Mouse (Mus musculus) forebrain, embryonic 16.5 days (tissue): Measurements from ENCODE around the gene Ifi35. TPM values are rescaled to one million over a fixed set of nuclear protein-coding genes. Genes with fewer than 3 reads are reported as not detected.
A peak's percentile ranks its signal among the peaks of the same experiment; 100 is the strongest.

Source experiments
- ATAC-seq: fragments of 200-750 bp; cut with Nextera tagmentation; 2 replicates; pipeline ENCODE4 v1.8.0; 2017; ENCODE audit warnings: mild to moderate bottlenecking, moderate library complexity
- H3K27ac ChIP-seq: fragments of 300-500 bp; sonication (generic); 2 replicates; pipeline ENCODE4 v1.5.1; 2014; ENCODE audit warnings: low read length, control low read depth
- H3K27me3 ChIP-seq: fragments of 300-500 bp; sonication (generic); replicated peaks from 2 replicates; pipeline ENCODE4 v1.6.1; 2014; ENCODE audit warnings: low read length; ENCODE audit not compliant: control insufficient read depth, insufficient read depth
- H3K36me3 ChIP-seq: fragments of 300-500 bp; sonication (generic); 2 replicates; pipeline ENCODE4 v1.6.1; 2014; ENCODE audit not compliant: control insufficient read depth, insufficient read depth
- H3K4me1 ChIP-seq: fragments of 300-500 bp; sonication (generic); replicated peaks from 2 replicates; pipeline ENCODE4 v1.6.1; 2014; ENCODE audit warnings: low read length; ENCODE audit not compliant: control insufficient read depth, insufficient read depth
- H3K4me2 ChIP-seq: fragments of 300-500 bp; sonication (generic); 2 replicates; pipeline ENCODE4 v1.6.1; 2014; ENCODE audit warnings: mild to moderate bottlenecking, low read length, control low read depth
- H3K4me3 ChIP-seq: fragments of 300-500 bp; sonication (generic); replicated peaks from 2 replicates; pipeline ENCODE4 v1.5.1; 2014; ENCODE audit warnings: mild to moderate bottlenecking, low read length, control low read depth
- H3K9ac ChIP-seq: fragments of 300-500 bp; sonication (generic); replicated peaks from 2 replicates; pipeline ENCODE4 v1.6.1; 2014; ENCODE audit warnings: low read depth, low read length, control low read depth
- H3K9me3 ChIP-seq: fragments of 300-500 bp; sonication (generic); 2 replicates; pipeline ENCODE4 v1.6.1; 2016; ENCODE audit warnings: low read length; ENCODE audit not compliant: control insufficient read depth
- WGBS: fragments of 180-500 bp; shearing (Covaris S2); extraction: QIAGEN DNeasy Blood & Tissue Kit; methylation state at CpG from one replicate; pipeline ENCODE4 v1.1.7; 2014; 5-methylcytosine and 5-hydroxymethylcytosine counted together
- microRNA-seq: library from miRNA; unstranded; fragments of <30 nt; microRNA quantifications from one replicate; pipeline ENCODE4, GENCODE M21; 2017
- polyA plus RNA-seq: library from polyadenylated mRNA; unstranded; fragments of >200 nt; fragmentation: Nextera tagmentation; extraction: Ambion mirVana; gene quantifications from 2 replicates; pipeline ENCODE4 v1.2.1, GENCODE M21; 2015

Ifi35 gene
- polyA plus RNA-seq, 1 experiment from 2014 or later = 2.2 TPM

DNA sequence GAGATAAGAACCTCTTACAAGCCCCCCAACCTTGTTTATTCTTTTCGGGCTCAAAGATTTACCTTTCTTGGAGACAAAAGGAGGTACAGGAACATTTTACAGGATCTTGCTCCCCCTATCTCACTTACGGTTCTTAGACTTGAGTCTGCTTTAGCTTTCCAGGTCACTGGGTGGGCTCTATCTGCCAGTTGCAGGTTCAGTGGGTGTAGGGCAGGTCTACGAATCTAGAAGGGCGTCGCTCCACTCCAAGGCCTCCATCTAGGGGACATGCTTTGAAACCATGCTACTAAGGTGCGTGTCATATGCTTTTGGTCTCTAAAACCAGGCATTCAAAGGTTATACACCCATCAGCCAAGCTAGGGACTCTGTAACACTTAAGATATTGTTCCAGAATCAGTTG lies 36.0 kb downstream of the Ifi35 start:
- Histone ChIP-seq H3K9ac (no peak overlapping the region), H3K36me3 (no peaks in the 10 kb centered on the region), H3K4me2 (no peak overlapping the region), H3K9me3 (no peaks in the 10 kb centered on the region), H3K27me3 (no peaks in the 10 kb centered on the region), H3K27ac (peak overlapping the region; percentile 4; the same call in 1 of the 2 replicates), H3K4me1 (peaks cover 8% of the 10 kb centered on the region), H3K4me3 (no peak overlapping the region)
- ATAC-seq = no peak
- WGBS = 74% methylated on average over 6 of the region's 6 CpGs

DNA sequence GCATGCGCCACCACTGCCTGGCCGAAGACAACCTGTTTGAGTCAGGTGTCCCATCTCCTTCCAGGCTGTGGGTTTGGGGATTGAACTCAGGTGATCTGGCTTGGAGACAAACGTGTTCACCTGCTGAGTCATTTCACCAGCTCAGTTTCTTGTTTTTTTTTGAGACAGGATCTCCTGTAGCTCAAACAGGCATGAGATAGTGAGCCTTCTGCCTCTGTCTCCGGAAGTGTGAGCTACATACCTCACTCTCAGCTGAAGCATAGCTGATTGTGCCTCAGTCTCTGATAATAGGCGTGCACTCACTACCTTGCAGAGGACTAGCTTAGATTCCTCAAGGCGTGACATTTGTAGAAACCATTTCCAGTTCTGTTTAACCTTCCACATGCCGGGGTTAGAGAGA lies 36.6 kb downstream of the Ifi35 start:
- H3K27ac ChIP-seq = no peak overlapping the region
- no peak for ATAC-seq
- H3K4me1 ChIP-seq = peaks cover 2% of the 10 kb centered on the region
- H3K9me3 ChIP-seq = no peaks in the 10 kb centered on the region
- no peak overlapping the region for H3K4me2 ChIP-seq
- no peaks in the 10 kb centered on the region for H3K27me3 ChIP-seq
- H3K9ac ChIP-seq = no peak overlapping the region
- H3K4me3 ChIP-seq = no peak overlapping the region
- no peaks in the 10 kb centered on the region for H3K36me3 ChIP-seq
- WGBS = 92% methylated on average over 7 of the region's 7 CpGs

DNA sequence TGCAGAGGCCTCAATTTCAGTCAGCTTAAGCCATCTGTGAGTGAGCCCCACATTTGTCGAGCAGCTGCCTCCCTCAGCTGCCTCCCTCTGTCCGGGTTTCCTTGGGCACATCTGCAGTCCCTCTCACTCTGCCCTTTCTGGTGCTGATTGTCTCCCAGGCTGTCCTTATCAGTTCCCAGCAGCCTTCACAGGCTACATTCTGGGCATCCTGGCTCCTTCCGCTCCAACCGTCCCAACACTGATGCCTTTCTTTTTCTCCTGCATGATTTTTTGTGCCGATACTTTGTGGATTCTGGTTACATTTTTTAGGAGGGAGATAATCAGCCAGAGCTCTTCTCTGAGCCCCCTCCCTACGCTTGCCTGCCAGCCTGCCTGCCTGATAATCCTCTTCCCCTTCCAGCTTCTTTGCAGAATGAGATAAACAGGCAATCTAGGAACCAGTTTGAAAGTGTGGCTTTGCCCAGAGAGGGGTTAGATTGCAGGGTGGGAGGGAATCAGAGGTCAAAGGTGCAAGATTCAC lies 37.4 kb downstream of the Ifi35 start:
- Histone ChIP-seq H3K36me3 (no peaks in the 10 kb centered on the region), H3K4me3 (no peak overlapping the region), H3K4me2 (no peak overlapping the region), H3K27me3 (no peaks in the 10 kb centered on the region), H3K27ac (peak overlapping the region; percentile 25; the same call in 1 of the 2 replicates), H3K9me3 (no peaks in the 10 kb centered on the region), H3K4me1 (no peaks in the 10 kb centered on the region; the same call in 1 of the 2 replicates), H3K9ac (no peak overlapping the region)
- no peak; the same call in 1 of the 2 replicates for ATAC-seq
- 43% methylated on average over 6 of the region's 6 CpGs for WGBS

DNA sequence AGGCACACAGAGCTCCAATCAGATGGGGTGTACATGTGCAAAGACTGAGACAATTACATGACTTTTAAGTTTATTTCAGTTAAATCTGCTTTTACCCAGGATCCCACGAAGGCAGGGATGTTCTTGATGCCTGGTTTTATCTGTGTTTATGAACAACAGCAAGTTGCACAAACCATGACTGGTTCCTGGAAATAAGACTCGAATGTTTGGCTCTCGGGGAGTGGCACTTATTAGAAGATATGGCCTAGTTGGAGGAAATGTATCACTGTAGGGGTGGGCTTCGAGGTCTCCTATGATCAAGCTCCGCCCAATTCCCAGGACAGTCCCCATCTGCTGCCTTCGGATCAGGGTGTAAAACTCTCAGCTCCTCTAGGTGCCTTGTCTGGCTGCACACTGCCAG lies 37.9 kb downstream of the Ifi35 start:
- ATAC-seq = no peak
- H3K27me3 ChIP-seq = no peaks in the 10 kb centered on the region
- no peak overlapping the region for H3K4me2 ChIP-seq
- H3K27ac ChIP-seq = no peak overlapping the region
- no peaks in the 10 kb centered on the region for H3K36me3 ChIP-seq
- WGBS = 79% methylated on average over 6 of the region's 6 CpGs
- no peaks in the 10 kb centered on the region for H3K9me3 ChIP-seq
- H3K4me1 ChIP-seq = no peaks in the 10 kb centered on the region; the same call in 1 of the 2 replicates
- no peak overlapping the region for H3K9ac ChIP-seq
- H3K4me3 ChIP-seq = no peak overlapping the region

DNA sequence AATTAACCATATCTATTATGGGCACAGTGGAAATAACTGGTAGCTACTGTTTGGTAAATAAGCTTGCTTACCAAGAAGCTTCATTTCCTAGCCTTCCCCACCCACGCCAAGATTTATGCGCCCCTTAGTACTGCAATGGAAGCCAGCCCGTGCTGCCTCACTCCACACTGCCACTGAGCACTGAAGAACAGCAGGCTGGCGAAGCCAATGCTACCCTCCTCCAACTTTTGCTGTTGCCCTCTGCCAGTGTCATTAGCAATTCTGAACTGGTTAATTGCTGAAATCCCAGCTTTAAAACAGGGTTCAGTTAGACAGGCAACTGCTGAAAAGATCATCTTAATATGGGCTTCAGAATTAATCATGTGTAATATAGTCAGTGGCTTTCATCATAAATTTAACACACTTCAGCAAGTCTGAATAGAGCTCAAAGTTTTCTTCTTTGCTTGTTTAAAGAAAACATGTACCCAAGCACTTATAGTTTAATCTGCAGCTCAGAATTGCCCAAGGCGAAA lies 58.1 kb downstream of the Ifi35 start:
- H3K36me3 ChIP-seq = no peaks in the 10 kb centered on the region
- 35% methylated on average over 5 of the region's 5 CpGs for WGBS

DNA sequence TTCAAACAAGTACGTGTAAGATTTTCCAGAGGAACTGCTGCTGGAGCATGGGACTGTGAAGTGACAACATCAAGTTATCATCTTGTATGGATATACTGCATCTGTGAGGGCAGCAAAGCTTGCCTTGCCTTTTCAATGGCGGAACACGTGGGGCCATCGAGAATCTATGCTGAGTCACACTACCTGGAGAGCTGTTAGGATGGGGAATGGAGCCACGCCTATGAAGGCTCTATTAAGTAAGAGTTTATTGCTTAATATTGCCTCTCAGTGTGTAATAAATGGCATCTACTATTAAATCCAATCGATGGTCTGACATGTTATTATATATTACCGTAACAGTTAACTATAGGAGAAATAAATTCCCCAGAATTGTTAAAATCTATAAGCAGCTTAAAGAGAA lies 58.9 kb downstream of the Ifi35 start:
- 92% methylated on average over 7 of the region's 7 CpGs for WGBS
- no peak for ATAC-seq

More for the DNA sequence above, 58.1 kb downstream of the Ifi35 start:
- peak; percentile 84 for ATAC-seq
- no peak overlapping the region; the same call in 1 of the 2 replicates for H3K27ac ChIP-seq
- peaks cover 3% of the 10 kb centered on the region; the same call in 1 of the 2 replicates for H3K4me1 ChIP-seq
- H3K9ac ChIP-seq = no peak overlapping the region
- no peaks in the 10 kb centered on the region for H3K9me3 ChIP-seq
- no peaks in the 10 kb centered on the region for H3K27me3 ChIP-seq
- no peak overlapping the region for H3K4me2 ChIP-seq
- H3K4me3 ChIP-seq = no peak overlapping the region

More for the DNA sequence above, 58.9 kb downstream of the Ifi35 start:
- no peak overlapping the region for H3K27ac ChIP-seq
- no peaks in the 10 kb centered on the region for H3K27me3 ChIP-seq
- H3K4me3 ChIP-seq = no peak overlapping the region
- H3K9me3 ChIP-seq = no peaks in the 10 kb centered on the region
- H3K36me3 ChIP-seq = no peaks in the 10 kb centered on the region
- H3K4me2 ChIP-seq = no peak overlapping the region
- H3K4me1 ChIP-seq = peaks cover 3% of the 10 kb centered on the region; the same call in 1 of the 2 replicates
- H3K9ac ChIP-seq = no peak overlapping the region

Small RNA genes lying within 50 kb of the gene (microRNA-seq; reads per million reads assigned to microRNA genes)
- gene Mir6929 = not detected

Other genes starting within 250 kb of the Ifi35 start
- 24.8 and 27.0 TPM in 2 replicates for gene Ezh1, start 221.9 kb upstream of the Ifi35 start, polyA plus RNA-seq
- gene Ramp2, start 202.4 kb upstream of the Ifi35 start, polyA plus RNA-seq = 67.4 and 72.0 TPM in 2 replicates
- 91.1 and 93.3 TPM in 2 replicates for gene Vps25, start 194.7 kb upstream of the Ifi35 start, polyA plus RNA-seq
- 5.8 and 6.2 TPM in 2 replicates for gene Wnk4, start 187.8 kb upstream of the Ifi35 start, polyA plus RNA-seq
- gene Cntd1, start 169.4 kb upstream of the Ifi35 start, polyA plus RNA-seq = 0.91 TPM in 2 replicates
- 191 and 197 TPM in 2 replicates for gene Coa3, start 169.3 kb upstream of the Ifi35 start, polyA plus RNA-seq
- gene Becn1, start 146.1 kb upstream of the Ifi35 start, polyA plus RNA-seq = 191 and 203 TPM in 2 replicates
- gene Psme3, start 132.2 kb upstream of the Ifi35 start, polyA plus RNA-seq = 127 and 137 TPM in 2 replicates
- 1.9 and 3.2 TPM in 2 replicates for gene Aoc2, start 123.3 kb upstream of the Ifi35 start, polyA plus RNA-seq
- 0.09 and 0.10 TPM in 2 replicates for gene Aoc3, start 117.8 kb upstream of the Ifi35 start, polyA plus RNA-seq
- gene G6pc, start 80.8 kb upstream of the Ifi35 start, polyA plus RNA-seq = not detected in 2 replicates
- 90.1 and 99.5 TPM in 2 replicates for gene Aarsd1, start 30.8 kb upstream of the Ifi35 start, polyA plus RNA-seq
- 5.7 and 7.7 TPM in 2 replicates for gene Gm27029, start 23.6 kb upstream of the Ifi35 start, polyA plus RNA-seq
- gene Rundc1, start 23.3 kb upstream of the Ifi35 start, polyA plus RNA-seq = 32.5 TPM in 2 replicates
- gene Ptges3l, start 23.1 kb upstream of the Ifi35 start, polyA plus RNA-seq = 2.0 TPM in 2 replicates
- gene Rpl27, start 6.1 kb upstream of the Ifi35 start, polyA plus RNA-seq = 219 and 239 TPM in 2 replicates
- 91.6 and 95.8 TPM in 2 replicates for gene Rnd2, start 16.6 kb downstream of the Ifi35 start, polyA plus RNA-seq
- 65.5 and 79.5 TPM in 2 replicates for gene Vat1, start 17.8 kb downstream of the Ifi35 start, polyA plus RNA-seq
- gene Brca1, start 103.5 kb downstream of the Ifi35 start, polyA plus RNA-seq = 5.4 and 6.8 TPM in 2 replicates
- gene Nbr1, start 103.7 kb downstream of the Ifi35 start, polyA plus RNA-seq = 126 and 139 TPM in 2 replicates
- gene Tmem106a, start 133.8 kb downstream of the Ifi35 start, polyA plus RNA-seq = 1.9 and 2.4 TPM in 2 replicates
- gene Gm11634, start 150.8 kb downstream of the Ifi35 start, polyA plus RNA-seq = not detected in 2 replicates
- 21.9 and 32.2 TPM in 2 replicates for gene Rdm1, start 178.8 kb downstream of the Ifi35 start, polyA plus RNA-seq
- gene Arl4d, start 217.1 kb downstream of the Ifi35 start, polyA plus RNA-seq = 36.5 and 42.2 TPM in 2 replicates